Mouse (Mus musculus) yolk sac, embryonic 10.5 days (tissue): ENCODE results near the gene Gpr155.

ENCODE experiments used
- DNase-seq: peaks from one replicate; pipeline ENCODE4 v3.0.0-alpha.2; 2017; ENCODE audit warnings: low spot score

The Gpr155 gene

GRCm38 (mm10) chr2:73385641-73386355 is 574 bp downstream of the Gpr155 start:
- peak; percentile 58 for DNase-seq

GRCm38 (mm10) chr2:73385172-73385571 is 1.2 kb downstream of the Gpr155 start:
- DNase-seq = no peak

- peak; percentile 59 for DNase-seq
Observed at GRCm38 (mm10) chr2:73380298-73380975, 5.9 kb downstream of the Gpr155 start.

- DNase-seq = no peak
Observed at GRCm38 (mm10) chr2:73379656-73380055, 6.7 kb downstream of the Gpr155 start.

GRCm38 (mm10) chr2:73378326-73378725 is 8.0 kb downstream of the Gpr155 start:
- no peak for DNase-seq

- DNase-seq = no peak
Observed at GRCm38 (mm10) chr2:73371530-73372335, 14.6 kb downstream of the Gpr155 start.

GRCm38 (mm10) chr2:73363448-73363847 is 22.9 kb downstream of the Gpr155 start:
- no peak for DNase-seq

- DNase-seq = no peak
Observed at GRCm38 (mm10) chr2:73360536-73360935, 25.8 kb downstream of the Gpr155 start.

GRCm38 (mm10) chr2:73359941-73360340 is 26.4 kb downstream of the Gpr155 start:
- peak; percentile 28 for DNase-seq

GRCm38 (mm10) chr2:73357004-73357403 is 29.4 kb downstream of the Gpr155 start:
- DNase-seq = no peak

GRCm38 (mm10) chr2:73351927-73352374 is 34.4 kb downstream of the Gpr155 start:
- no peak for DNase-seq

- no peak for DNase-seq
Observed at GRCm38 (mm10) chr2:73351496-73351895, 34.9 kb downstream of the Gpr155 start.

- DNase-seq = no peak
Observed at GRCm38 (mm10) chr2:73348221-73348620, 38.2 kb downstream of the Gpr155 start.

GRCm38 (mm10) chr2:73347766-73348165 is 38.6 kb downstream of the Gpr155 start:
- DNase-seq = no peak

GRCm38 (mm10) chr2:73347136-73347535 is 39.2 kb downstream of the Gpr155 start:
- no peak for DNase-seq

GRCm38 (mm10) chr2:73346345-73347086 is 39.9 kb downstream of the Gpr155 start:
- DNase-seq = no peak

- no peak for DNase-seq
Observed at GRCm38 (mm10) chr2:73345204-73345603, 41.2 kb downstream of the Gpr155 start.

- DNase-seq = no peak
Observed at GRCm38 (mm10) chr2:73343701-73344100, 42.7 kb downstream of the Gpr155 start.

- DNase-seq = no peak
Observed at GRCm38 (mm10) chr2:73338415-73338814, 48.0 kb downstream of the Gpr155 start.

GRCm38 (mm10) chr2:73335949-73336348 is 50.4 kb downstream of the Gpr155 start:
- no peak for DNase-seq

- DNase-seq = no peak
Observed at GRCm38 (mm10) chr2:73325871-73326270, 60.5 kb downstream of the Gpr155 start.

- DNase-seq = no peak
Observed at GRCm38 (mm10) chr2:73322991-73323390, 63.4 kb downstream of the Gpr155 start.
